Mouse (Mus musculus): ENCODE data around the gene Comtd1. TPM values are rescaled to one million over a fixed set of nuclear protein-coding genes. Genes with fewer than 3 reads are reported as not detected.

Comtd1 gene
- polyA plus RNA-seq, 1 experiment from 2014 or later, result 38.1 TPM

GRCm38 (mm10) chr14:21851996-21852791 is 3.4 kb upstream of the Comtd1 start:
- H3K4me2 ChIP-seq, result no peak overlapping the region
- H3K4me3 ChIP-seq, result no peak overlapping the region
- peaks cover 25% of the 10 kb centered on the region for H3K4me1 ChIP-seq (replicated peaks)
- H3K9ac ChIP-seq, result no peak overlapping the region
- H3K36me3 ChIP-seq, result no peaks in the 10 kb centered on the region
- no peaks in the 10 kb centered on the region for H3K9me3 ChIP-seq (replicated peaks)
- no peaks in the 10 kb centered on the region for H3K27me3 ChIP-seq
- 69% methylated on average over 16 of the region's 16 CpGs for WGBS
- no peak overlapping the region for H3K27ac ChIP-seq
- ATAC-seq (replicated peaks; ENCODE audit: insufficient number of reproducible peaks, insufficient read depth, low FRiP score, low read depth), result no peak

- Histone ChIP-seq H3K27me3 (no peaks in the 10 kb centered on the region), H3K36me3 (peaks cover 11% of the 10 kb centered on the region), H3K4me1 (replicated peaks) (peaks cover 39% of the 10 kb centered on the region), H3K27ac (no peak overlapping the region), H3K4me3 (no peak overlapping the region), H3K9me3 (replicated peaks) (no peaks in the 10 kb centered on the region), H3K4me2 (no peak overlapping the region), H3K9ac (no peak overlapping the region)
- no peak for ATAC-seq (replicated peaks; ENCODE audit: insufficient number of reproducible peaks, insufficient read depth, low FRiP score, low read depth)
- 59% methylated on average over 24 of the region's 24 CpGs for WGBS
Observed at GRCm38 (mm10) chr14:21850419-21851127, 1.8 kb upstream of the Comtd1 start.

GRCm38 (mm10) chr14:21849524-21850418 is 994 bp upstream of the Comtd1 start:
- peaks cover 39% of the 10 kb centered on the region for H3K4me1 ChIP-seq (replicated peaks)
- H3K9ac ChIP-seq, result no peak overlapping the region
- no peak for ATAC-seq (replicated peaks; ENCODE audit: insufficient number of reproducible peaks, insufficient read depth, low FRiP score, low read depth)
- peaks cover 19% of the 10 kb centered on the region for H3K36me3 ChIP-seq
- H3K4me3 ChIP-seq, result no peak overlapping the region
- WGBS, result 75% methylated on average over 13 of the region's 13 CpGs
- H3K9me3 ChIP-seq (replicated peaks), result no peaks in the 10 kb centered on the region
- H3K4me2 ChIP-seq, result no peak overlapping the region
- H3K27ac ChIP-seq, result no peak overlapping the region
- H3K27me3 ChIP-seq, result no peaks in the 10 kb centered on the region

GRCm38 (mm10) chr14:21847381-21848165 is 1.2 kb downstream of the Comtd1 start:
- peak overlapping the region; percentile 84 for H3K27ac ChIP-seq
- no peaks in the 10 kb centered on the region for H3K9me3 ChIP-seq (replicated peaks)
- H3K27me3 ChIP-seq, result no peaks in the 10 kb centered on the region
- peak; percentile 24 for ATAC-seq (replicated peaks; ENCODE audit: insufficient number of reproducible peaks, insufficient read depth, low FRiP score, low read depth)
- H3K9ac ChIP-seq, result peak overlapping the region; percentile 79
- WGBS, result under 1% methylated on average over 50 of the region's 50 CpGs
- peak overlapping the region; percentile 81 for H3K4me3 ChIP-seq
- peaks cover 37% of the 10 kb centered on the region for H3K4me1 ChIP-seq (replicated peaks)
- peak overlapping the region; percentile 99 for H3K4me2 ChIP-seq
- H3K36me3 ChIP-seq, result peaks cover 41% of the 10 kb centered on the region

GRCm38 (mm10) chr14:21846827-21847380 is 1.9 kb downstream of the Comtd1 start:
- Histone ChIP-seq H3K9me3 (replicated peaks) (no peaks in the 10 kb centered on the region), H3K4me1 (replicated peaks) (peaks cover 43% of the 10 kb centered on the region), H3K27ac (peak overlapping the region; percentile 84), H3K27me3 (no peaks in the 10 kb centered on the region), H3K9ac (no peak overlapping the region), H3K36me3 (peaks cover 48% of the 10 kb centered on the region), H3K4me2 (peak overlapping the region; percentile 99), H3K4me3 (peak overlapping the region; percentile 81)
- 16% methylated on average over 10 of the region's 10 CpGs for whole genome bisulfite sequencing
- ATAC-seq (replicated peaks; ENCODE audit: insufficient number of reproducible peaks, insufficient read depth, low FRiP score, low read depth), result no peak

- no peak overlapping the region for H3K4me2 ChIP-seq
- no peaks in the 10 kb centered on the region for H3K9me3 ChIP-seq (replicated peaks)
- H3K27me3 ChIP-seq, result no peaks in the 10 kb centered on the region
- no peak overlapping the region for H3K9ac ChIP-seq
- H3K27ac ChIP-seq, result peak overlapping the region; percentile 64
- H3K4me3 ChIP-seq, result no peak overlapping the region
- WGBS, result 25% methylated on average over 6 of the region's 6 CpGs
- H3K36me3 ChIP-seq, result peaks cover 84% of the 10 kb centered on the region
- no peak for ATAC-seq (replicated peaks; ENCODE audit: insufficient number of reproducible peaks, insufficient read depth, low FRiP score, low read depth)
- H3K4me1 ChIP-seq (replicated peaks), result peaks cover 53% of the 10 kb centered on the region
Observed at GRCm38 (mm10) chr14:21843263-21843662, 5.5 kb downstream of the Comtd1 start.

- Histone ChIP-seq H3K4me1 (replicated peaks) (peaks cover 50% of the 10 kb centered on the region), H3K9me3 (replicated peaks) (no peaks in the 10 kb centered on the region), H3K9ac (no peak overlapping the region)
Observed at GRCm38 (mm10) chr14:21841819-21842592, 6.8 kb downstream of the Comtd1 start.

GRCm38 (mm10) chr14:21838336-21839017 is 10.3 kb downstream of the Comtd1 start:
- no peaks in the 10 kb centered on the region for H3K27me3 ChIP-seq
- peaks cover 56% of the 10 kb centered on the region for H3K4me1 ChIP-seq (replicated peaks)
- H3K36me3 ChIP-seq, result peaks cover 99% of the 10 kb centered on the region
- no peak; the same call in 1 of the 2 replicates for ATAC-seq (replicated peaks; ENCODE audit: insufficient number of reproducible peaks, insufficient read depth, low FRiP score, low read depth)
- no peak overlapping the region for H3K4me2 ChIP-seq
- no peak overlapping the region for H3K4me3 ChIP-seq
- no peak overlapping the region for H3K9ac ChIP-seq
- WGBS, result 45% methylated on average over 8 of the region's 8 CpGs
- no peak overlapping the region for H3K27ac ChIP-seq
- H3K9me3 ChIP-seq (replicated peaks), result no peaks in the 10 kb centered on the region

More at GRCm38 (mm10) chr14:21841819-21842592, 6.8 kb downstream of the Comtd1 start:
- Histone ChIP-seq H3K4me2 (no peak overlapping the region), H3K27ac (peak overlapping the region; percentile 64), H3K4me3 (no peak overlapping the region), H3K36me3 (peaks cover 96% of the 10 kb centered on the region), H3K27me3 (no peaks in the 10 kb centered on the region)
- WGBS, result 60% methylated on average over 5 of the region's 5 CpGs
- ATAC-seq (replicated peaks; ENCODE audit: insufficient number of reproducible peaks, insufficient read depth, low FRiP score, low read depth), result no peak

GRCm38 (mm10) chr14:21831830-21832403 is 16.9 kb downstream of the Comtd1 start:
- WGBS, result under 1% methylated on average over 28 of the region's 28 CpGs
- Histone ChIP-seq H3K4me3 (peak overlapping the region; percentile 100), H3K9ac (peak overlapping the region; percentile 99), H3K36me3 (peaks cover 42% of the 10 kb centered on the region), H3K27me3 (no peaks in the 10 kb centered on the region), H3K27ac (peak overlapping the region; percentile 99), H3K4me1 (replicated peaks) (peaks cover 43% of the 10 kb centered on the region), H3K9me3 (replicated peaks) (no peaks in the 10 kb centered on the region), H3K4me2 (peak overlapping the region; percentile 75)
- ATAC-seq (replicated peaks; ENCODE audit: insufficient number of reproducible peaks, insufficient read depth, low FRiP score, low read depth), result no peak
